19 mouse cellular contexts compared by ENCODE assay signal in the genomic region with DNA sequence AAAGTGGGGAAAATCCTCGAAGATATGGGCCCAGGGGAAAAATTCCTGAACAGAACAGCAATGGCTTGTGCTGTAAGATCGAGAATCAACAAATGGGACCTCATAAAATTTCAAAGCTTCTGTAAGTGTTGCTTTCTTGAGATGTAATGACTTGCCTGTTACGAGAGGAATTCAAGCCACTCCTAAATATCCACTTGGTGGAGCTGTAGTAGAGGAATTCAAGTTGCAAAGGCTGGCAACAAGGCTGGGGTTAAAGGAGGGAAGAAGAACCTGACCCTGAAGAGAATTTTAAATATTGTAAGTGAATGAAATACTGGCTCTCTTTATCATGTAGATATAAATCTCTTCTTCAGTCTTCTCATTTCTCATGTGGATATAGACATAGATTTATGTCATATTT.
DNase-seq lines count a peak whose midpoint lies in the region; ATAC-seq and TF ChIP-seq lines count a peak whose summit lies in the region.
"Had no signal": no experiment of that assay in that cellular context is flagged by ENCODE, and none has a peak within 500 bp of the region (broad histone marks: within the 10 kb centered on the region; RNA-seq: fewer than 3 reads in every experiment).

No protein-coding gene starts in this region.

- peak; percentile 27; the same call in 1 of the 2 replicates for TF ChIP-seq CTCF in heart, postnatal 0 days (IDR thresholded peaks at IDR 0.05; ENCODE audit: low read depth)
- TF ChIP-seq CTCF in lung, postnatal 0 days (IDR thresholded peaks at IDR 0.05) = peak; percentile 51
- no peak for TF ChIP-seq CTCF in lung, adult 2 months (IDR thresholded peaks at IDR 0.05; ENCODE audit: insufficient read depth, low read length)

- 38% methylated on average over 3 of the region's 3 CpGs for WGBS in heart, postnatal 0 days
- WGBS in lung, postnatal 0 days = 24% methylated on average over 3 of the region's 3 CpGs
- 30% methylated on average over 3 of the region's 3 CpGs for WGBS in lung, adult 2 months

- no peaks in the 10 kb centered on the region for H3K27me3 ChIP-seq in heart, postnatal 0 days (ENCODE audit: control insufficient read depth, insufficient read depth, low read length)
- H3K27me3 ChIP-seq in lung, postnatal 0 days (replicated peaks; ENCODE audit: insufficient read depth, low read length) = no peaks in the 10 kb centered on the region
- H3K27me3 ChIP-seq: limb, embryonic 13.5 days; liver, embryonic 13.5 days had no signal

- H3K9me3 ChIP-seq in heart, postnatal 0 days (replicated peaks; ENCODE audit: control insufficient read depth, low read length) = no peaks in the 10 kb centered on the region
- H3K9me3 ChIP-seq in lung, postnatal 0 days (ENCODE audit: low read length) = no peaks in the 10 kb centered on the region
- H3K9me3 ChIP-seq: embryonic facial prominence, embryonic 10.5 days; limb, embryonic 13.5 days; liver, embryonic 13.5 days had no signal

- no peak overlapping the region for H3K4me3 ChIP-seq in heart, postnatal 0 days (ENCODE audit: low read depth, low read length)
- no peak overlapping the region for H3K4me3 ChIP-seq in lung, postnatal 0 days (ENCODE audit: low read depth, low read length)
- no peak overlapping the region for H3K4me3 ChIP-seq in lung, adult 2 months (replicated peaks; ENCODE audit: extremely low read depth, low read depth, low read length)
- H3K4me3 ChIP-seq: embryonic facial prominence, embryonic 10.5 days; limb, embryonic 13.5 days; liver, embryonic 13.5 days had no signal

- no peaks in the 10 kb centered on the region for H3K36me3 ChIP-seq in heart, postnatal 0 days (replicated peaks; ENCODE audit: control insufficient read depth, insufficient read depth, low read length)
- H3K36me3 ChIP-seq in lung, postnatal 0 days (ENCODE audit: insufficient read depth, low read length) = no peaks in the 10 kb centered on the region
- H3K36me3 ChIP-seq: embryonic facial prominence, embryonic 10.5 days; limb, embryonic 13.5 days; liver, embryonic 13.5 days had no signal

- H3K27ac ChIP-seq in heart, postnatal 0 days (ENCODE audit: low read depth) = no peak overlapping the region
- no peak overlapping the region for H3K27ac ChIP-seq in lung, postnatal 0 days (ENCODE audit: low read length)
- H3K27ac ChIP-seq: embryonic facial prominence, embryonic 10.5 days; hindbrain, embryonic 14.5 days; limb, embryonic 13.5 days; liver, embryonic 13.5 days had no signal

- no peak overlapping the region for H3K4me2 ChIP-seq in heart, postnatal 0 days (ENCODE audit: low read depth, low read length)
- H3K4me2 ChIP-seq in lung, postnatal 0 days (replicated peaks; ENCODE audit: low read depth, low read length) = no peak overlapping the region
- H3K4me2 ChIP-seq: hindbrain, embryonic 14.5 days; limb, embryonic 13.5 days; liver, embryonic 13.5 days had no signal

- H3K4me1 ChIP-seq in heart, postnatal 0 days (ENCODE audit: control insufficient read depth, insufficient read depth) = no peaks in the 10 kb centered on the region
- no peaks in the 10 kb centered on the region for H3K4me1 ChIP-seq in lung, postnatal 0 days (ENCODE audit: insufficient read depth, low read depth, low read length)
- no peaks in the 10 kb centered on the region for H3K4me1 ChIP-seq in lung, adult 2 months (ENCODE audit: control insufficient read depth, insufficient read depth, low read length)
- H3K4me1 ChIP-seq: embryonic facial prominence, embryonic 10.5 days; limb, embryonic 13.5 days; liver, embryonic 13.5 days had no signal

- TF ChIP-seq POLR2A in lung, adult 2 months (IDR thresholded peaks at IDR 0.05; ENCODE audit: borderline replicate concordance, extremely low read depth, low read depth, low read length) = no peak

- TF ChIP-seq EP300 in heart, postnatal 0 days (IDR thresholded peaks at IDR 0.05; ENCODE audit: low read depth) = no peak
- no peak for TF ChIP-seq EP300 in lung, postnatal 0 days (IDR thresholded peaks at IDR 0.05)

- no peak overlapping the region for H3K9ac ChIP-seq in heart, postnatal 0 days (replicated peaks; ENCODE audit: low read depth, low read length)
- H3K9ac ChIP-seq in lung, postnatal 0 days (replicated peaks; ENCODE audit: low read depth) = no peak overlapping the region
- H3K9ac ChIP-seq: hindbrain, embryonic 14.5 days; limb, embryonic 13.5 days; liver, embryonic 13.5 days had no signal

- no peak for ATAC-seq in heart, postnatal 0 days (ENCODE audit: insufficient read depth, low read depth)
- no peak for ATAC-seq in lung, postnatal 0 days
- ATAC-seq: CD4-positive, CD25-positive, alpha-beta regulatory T cell, adult 4 months; midbrain, embryonic 16.5 days had no signal

- peak; percentile 5 for DNase-seq in adrenal gland, postnatal 14 days
- no peak for DNase-seq in adrenal gland, postnatal 4 days (ENCODE audit: low spot score in 2 of 2)
- no peak for DNase-seq in heart, postnatal 0 days (ENCODE audit: low spot score)
- DNase-seq in heart, postnatal 4 days = no peak
- peak; percentile 54 for DNase-seq in lung, postnatal 0 days (ENCODE audit: low spot score)
- DNase-seq in lung, adult 2 months = no peak
- DNase-seq in lung, postnatal 36 days = peak; percentile 10
- DNase-seq in right cerebral cortex, postnatal 36 days (ENCODE audit: low spot score in 2 of 2) = no peak
- DNase-seq: adrenal gland, adult 8-10 months; cerebellum, adult 11 months; cerebellum, postnatal 14 days; heart, adult 11 months; liver, embryonic 13.5 days; right cerebral cortex, postnatal 25 days had no signal

Comparison
In these comparisons a context has a peak if more than half of its experiments do, and no peak if none do; other contexts are left out.
1. DNase-seq: peak in adrenal gland, postnatal 14 days (single experiment), lung, postnatal 0 days (single experiment) and lung, postnatal 36 days (single experiment); none in adrenal gland, postnatal 4 days (0 of 2), heart, postnatal 0 days (single experiment), heart, postnatal 4 days (single experiment), lung, adult 2 months (single experiment) and right cerebral cortex, postnatal 36 days (0 of 2).